Mouse (Mus musculus): ENCODE measurements around the gene Pkdrej. TPM values are rescaled to one million over a fixed set of nuclear protein-coding genes. Genes with fewer than 3 reads are reported as not detected.

Pkdrej gene
- polyA plus RNA-seq, 1 experiment from 2014 or later = 0.08 TPM

DNA sequence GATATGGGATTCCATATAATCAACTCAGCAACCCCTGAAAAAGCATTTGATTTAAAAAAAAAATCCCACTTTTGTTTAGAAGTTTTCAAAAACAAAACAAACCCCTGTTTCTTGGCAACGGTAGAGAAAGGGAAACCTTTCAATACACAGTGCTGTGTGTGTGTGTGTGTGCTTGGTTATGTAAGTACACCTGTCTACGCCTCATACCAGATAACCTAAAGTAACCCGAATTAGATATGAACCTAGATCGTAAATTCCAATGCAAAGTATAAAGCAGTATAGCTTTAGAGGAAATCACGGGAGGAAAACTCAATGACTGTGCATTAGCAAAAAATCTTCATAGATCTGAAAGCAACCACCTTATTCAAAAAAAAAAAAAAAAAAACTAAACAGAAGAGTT lies 54.9 kb downstream of the Pkdrej start:
- H3K4me1 ChIP-seq (replicated peaks) = 0 out of 2 replicates have a peak, but pooled peaks cover 5% of the 10 kb centered on the region
- no peak for DNase-seq
- no peaks in the 10 kb centered on the region for H3K9me3 ChIP-seq (replicated peaks)
- WGBS (ENCODE audit: insufficient replicate concordance) = 68% methylated on average over 5 of the region's 5 CpGs
- H3K4me3 ChIP-seq (replicated peaks) = no peak overlapping the region
- H3K36me3 ChIP-seq = no peaks in the 10 kb centered on the region
- no peak overlapping the region for H3K27ac ChIP-seq
- ATAC-seq (ENCODE audit: low read depth) = no peak
- no peak overlapping the region for H3K4me2 ChIP-seq
- no peaks in the 10 kb centered on the region for H3K27me3 ChIP-seq
- no peak overlapping the region for H3K9ac ChIP-seq

DNA sequence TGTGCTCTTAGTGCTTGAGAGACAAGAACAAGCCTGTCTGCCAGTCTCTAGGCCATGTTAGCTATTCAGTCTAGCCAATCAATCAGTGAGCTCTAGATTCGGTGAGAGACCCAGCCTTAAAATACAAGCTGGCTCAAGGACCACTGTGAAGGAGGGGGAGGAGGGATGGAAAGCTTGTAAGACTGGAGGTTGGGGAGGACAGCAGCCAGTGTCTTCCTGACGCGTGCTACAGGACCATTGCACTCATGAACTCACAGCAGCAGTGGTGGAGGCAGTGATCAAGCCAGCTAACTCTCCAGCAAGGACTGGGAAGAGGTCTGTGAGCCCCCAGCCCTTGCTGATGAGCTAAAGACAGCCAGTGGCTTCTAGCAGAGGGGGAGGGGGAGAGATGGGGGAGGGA lies 56.5 kb downstream of the Pkdrej start:
- H3K27ac ChIP-seq = no peak overlapping the region
- H3K9me3 ChIP-seq (replicated peaks) = no peaks in the 10 kb centered on the region
- DNase-seq (no peak), ATAC-seq (ENCODE audit: low read depth) (no peak)
- H3K9ac ChIP-seq = no peak overlapping the region
- no peak overlapping the region for H3K4me3 ChIP-seq (replicated peaks)
- H3K27me3 ChIP-seq = no peaks in the 10 kb centered on the region
- H3K4me2 ChIP-seq = no peak overlapping the region
- H3K4me1 ChIP-seq (replicated peaks) = 0 out of 2 replicates have a peak, but pooled peaks cover 5% of the 10 kb centered on the region
- no peaks in the 10 kb centered on the region for H3K36me3 ChIP-seq
- WGBS (ENCODE audit: insufficient replicate concordance) = 28% methylated on average over 3 of the region's 3 CpGs

Other genes starting within 250 kb of the Pkdrej start
- 0.12 and 0.35 TPM in 2 replicates for gene Wnt7b, start 239.3 kb downstream of the Pkdrej start, polyA plus RNA-seq (2015; fragmentation: Nextera tagmentation; extraction: Ambion mirVana)
- 7.5 and 10.3 TPM in 2 replicates for gene Ppara, start 86.8 kb downstream of the Pkdrej start, polyA plus RNA-seq (2015; fragmentation: Nextera tagmentation; extraction: Ambion mirVana)
- gene Cdpf1, start 10.0 kb downstream of the Pkdrej start, polyA plus RNA-seq (2015; fragmentation: Nextera tagmentation; extraction: Ambion mirVana) = 25.9 and 27.7 TPM in 2 replicates
- 6.4 and 6.8 TPM in 2 replicates for gene Ttc38, start 10.6 kb upstream of the Pkdrej start, polyA plus RNA-seq (2015; fragmentation: Nextera tagmentation; extraction: Ambion mirVana)
- 24.9 and 27.7 TPM in 2 replicates for gene Gtse1, start 38.0 kb upstream of the Pkdrej start, polyA plus RNA-seq (2015; fragmentation: Nextera tagmentation; extraction: Ambion mirVana)
- gene Trmu, start 57.6 kb upstream of the Pkdrej start, polyA plus RNA-seq (2015; fragmentation: Nextera tagmentation; extraction: Ambion mirVana) = 17.3 and 20.3 TPM in 2 replicates
- gene Celsr1, start 212.0 kb upstream of the Pkdrej start, polyA plus RNA-seq (2015; fragmentation: Nextera tagmentation; extraction: Ambion mirVana) = 0.06 and 0.20 TPM in 2 replicates
- gene Gramd4, start 236.0 kb upstream of the Pkdrej start, polyA plus RNA-seq (2015; fragmentation: Nextera tagmentation; extraction: Ambion mirVana) = 6.8 and 7.0 TPM in 2 replicates